Mouse (Mus musculus): ENCODE results near the gene Nit1.
A peak's percentile ranks its signal among the peaks of the same experiment; 100 is the strongest.

Gene Nit1

DNA sequence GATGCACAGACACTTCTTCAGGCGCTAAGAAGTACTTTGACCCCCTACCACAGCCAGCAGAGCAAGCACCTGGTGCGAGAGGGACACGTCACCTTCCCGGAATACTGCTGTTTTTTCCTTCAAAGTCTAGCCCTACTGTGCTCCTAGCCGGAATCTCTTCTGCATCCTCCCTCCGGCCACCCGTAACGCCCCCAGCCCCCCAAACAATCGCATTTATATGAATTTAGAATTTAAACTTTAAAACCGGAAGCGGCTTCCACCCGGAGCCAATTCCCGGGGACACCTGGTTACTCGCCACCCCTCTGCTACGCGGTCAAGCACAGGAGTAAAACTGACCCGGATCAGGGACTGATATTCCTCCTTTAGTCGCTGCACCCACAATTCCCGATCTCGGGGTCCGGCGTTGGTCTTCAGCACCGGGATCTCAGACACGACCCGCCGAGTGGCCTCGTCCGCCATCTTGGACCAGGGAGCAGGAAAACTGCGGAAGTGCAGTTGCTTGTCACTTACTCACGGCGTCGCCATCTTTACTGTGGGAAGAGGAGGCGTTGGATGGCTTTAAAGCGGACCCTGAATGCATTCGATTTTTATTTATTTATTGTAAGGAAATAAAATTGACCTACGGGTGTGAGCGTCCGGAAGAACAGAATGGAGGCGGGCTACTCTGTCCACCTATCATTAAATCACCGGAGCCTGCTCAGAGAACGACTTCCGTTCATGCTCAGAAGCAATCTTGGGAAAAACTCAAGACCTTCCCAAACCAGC is 51.0 kb downstream of the Nit1 start, which contains the start of gene Ufc1:
Gene Ufc1 (minus strand): TSS at position 727 of the 765 bp plus-strand sequence.
- DNase-seq (ENCODE audit: extremely low spot score, low read depth, low spot score): peak; percentile 60

- no peak for DNase-seq (ENCODE audit: extremely low spot score, low read depth, low spot score)
Measured at GRCm38 (mm10) chr1:171293906-171294297, 51.5 kb downstream of the Nit1 start.

DNA sequence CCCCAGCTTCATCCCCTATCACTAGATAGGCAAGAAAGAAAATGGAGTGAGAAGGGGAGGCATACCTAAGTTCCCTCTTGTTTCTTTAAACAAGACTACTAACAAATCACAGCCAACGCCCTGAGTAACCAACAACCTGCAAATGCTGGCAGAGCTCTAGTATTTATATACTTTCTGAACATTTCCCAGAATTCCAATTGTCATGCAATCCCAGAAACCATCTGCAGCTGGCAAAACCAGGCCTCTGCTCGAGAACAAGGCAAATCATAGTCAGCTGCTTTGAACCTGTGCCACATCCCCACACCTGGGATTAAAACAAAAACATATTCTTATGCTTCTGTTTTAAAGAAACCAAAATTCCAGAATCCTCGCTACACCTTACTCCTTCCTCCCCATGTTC is 52.1 kb downstream of the Nit1 start:
- DNase-seq (ENCODE audit: extremely low spot score, low read depth, low spot score): no peak

DNA sequence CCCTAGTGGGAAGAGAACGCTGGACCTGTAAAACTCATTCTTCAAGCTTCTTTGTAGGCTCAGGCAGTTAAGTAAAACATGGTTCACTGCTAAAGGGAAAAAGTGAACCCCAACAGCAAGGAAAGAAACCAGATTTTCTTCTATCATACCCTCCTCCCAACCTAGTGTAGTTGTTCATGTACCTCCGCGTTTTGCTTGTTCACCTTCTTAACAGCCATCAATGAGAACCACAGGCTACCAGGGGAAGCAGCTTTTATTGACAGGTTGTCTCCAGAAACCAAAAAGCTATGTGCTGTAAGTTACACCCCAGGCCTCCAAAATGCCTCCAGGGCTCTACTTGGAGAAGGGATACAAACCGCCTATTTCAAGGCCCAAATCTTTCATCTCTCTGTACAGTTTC is 57.1 kb downstream of the Nit1 start:
- no peak for DNase-seq (ENCODE audit: extremely low spot score, low read depth, low spot score)
